Mouse (Mus musculus) kidney, postnatal 10 days (tissue): ENCODE results near the gene Fbxw8.

ENCODE experiments used
- DNase-seq: peaks from one replicate; pipeline ENCODE4 v3.0.0; 2021; ENCODE audit warnings: mixed read lengths

Fbxw8 gene

GRCm38 (mm10) chr5:118149711-118150110 is 5.6 kb downstream of the Fbxw8 start:
- no peak for DNase-seq

- peak; percentile 6 for DNase-seq
Measured at GRCm38 (mm10) chr5:118147264-118147663, 8.0 kb downstream of the Fbxw8 start.

DNA sequence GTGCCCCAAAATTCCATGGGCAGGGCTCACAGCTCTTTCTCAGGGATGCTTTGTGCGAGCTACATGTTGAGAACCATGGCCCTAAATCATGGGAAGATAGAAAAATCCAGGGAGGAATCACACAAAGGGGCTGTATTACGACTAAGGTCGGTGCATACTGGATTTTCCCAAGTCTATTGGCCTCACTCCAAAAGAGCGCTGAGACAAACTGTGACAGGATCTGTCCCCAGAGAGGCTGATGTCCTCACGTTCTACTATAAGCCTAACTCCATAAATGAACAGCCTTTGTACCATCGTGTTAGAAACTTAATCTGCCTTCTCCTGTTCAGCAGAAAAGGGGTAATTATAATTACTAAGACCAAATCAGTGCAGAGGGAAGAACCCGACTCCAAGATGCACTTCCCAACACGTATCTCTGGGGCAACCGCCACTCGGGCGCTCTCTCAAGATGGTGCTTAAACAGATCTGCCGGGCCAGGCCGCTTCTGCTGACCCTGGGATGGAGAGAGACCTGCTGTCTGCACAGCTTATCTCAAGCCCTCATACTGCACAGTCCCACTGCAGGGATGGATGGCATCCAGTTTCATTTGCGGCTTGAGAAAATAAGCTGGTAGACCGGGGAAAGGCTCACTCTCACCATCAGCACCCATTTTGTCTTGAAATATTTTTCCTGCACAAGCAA is 9.1 kb downstream of the Fbxw8 start:
- peak; percentile 16 for DNase-seq

GRCm38 (mm10) chr5:118145458-118145857 is 9.8 kb downstream of the Fbxw8 start:
- peak; percentile 5 for DNase-seq

DNA sequence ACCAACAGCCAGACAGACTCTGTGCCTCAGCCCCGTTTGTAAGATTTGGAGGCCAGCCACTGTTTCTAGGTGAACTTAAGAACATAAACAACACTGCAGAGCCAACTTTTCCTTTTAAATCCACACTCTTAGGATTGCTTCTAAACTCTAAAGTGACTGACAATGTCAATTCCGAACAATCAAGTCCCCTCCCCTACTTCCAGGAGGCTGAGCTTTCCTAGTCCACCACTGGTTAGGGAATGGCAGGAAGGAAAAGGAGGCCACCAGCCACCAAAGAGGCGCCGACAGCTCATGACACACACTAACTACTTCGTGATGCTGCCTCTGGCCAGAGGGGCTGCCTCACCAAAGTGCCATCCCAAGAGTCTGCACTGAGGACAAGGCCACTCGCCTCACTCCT is 10.5 kb downstream of the Fbxw8 start:
- peak; percentile 2 for DNase-seq

DNA sequence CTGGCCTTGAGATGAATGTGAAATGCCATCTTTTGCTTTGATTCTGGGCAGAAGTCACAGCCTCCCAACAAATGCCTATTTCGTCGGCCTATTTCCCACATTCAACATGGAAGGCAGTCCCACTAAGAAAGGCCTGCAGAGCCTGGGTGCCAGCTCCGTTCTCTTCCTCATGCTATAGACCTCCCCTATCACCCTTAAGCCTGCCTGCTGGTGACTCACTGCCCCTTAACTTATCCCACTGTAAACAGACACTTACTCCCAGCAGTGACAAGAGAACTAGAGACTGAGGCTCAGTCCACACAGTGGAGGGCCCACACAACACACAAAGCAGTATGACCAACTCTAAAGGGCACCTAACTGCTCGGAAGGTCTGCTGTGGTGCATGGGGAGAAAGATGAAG is 10.9 kb downstream of the Fbxw8 start:
- no peak for DNase-seq

DNA sequence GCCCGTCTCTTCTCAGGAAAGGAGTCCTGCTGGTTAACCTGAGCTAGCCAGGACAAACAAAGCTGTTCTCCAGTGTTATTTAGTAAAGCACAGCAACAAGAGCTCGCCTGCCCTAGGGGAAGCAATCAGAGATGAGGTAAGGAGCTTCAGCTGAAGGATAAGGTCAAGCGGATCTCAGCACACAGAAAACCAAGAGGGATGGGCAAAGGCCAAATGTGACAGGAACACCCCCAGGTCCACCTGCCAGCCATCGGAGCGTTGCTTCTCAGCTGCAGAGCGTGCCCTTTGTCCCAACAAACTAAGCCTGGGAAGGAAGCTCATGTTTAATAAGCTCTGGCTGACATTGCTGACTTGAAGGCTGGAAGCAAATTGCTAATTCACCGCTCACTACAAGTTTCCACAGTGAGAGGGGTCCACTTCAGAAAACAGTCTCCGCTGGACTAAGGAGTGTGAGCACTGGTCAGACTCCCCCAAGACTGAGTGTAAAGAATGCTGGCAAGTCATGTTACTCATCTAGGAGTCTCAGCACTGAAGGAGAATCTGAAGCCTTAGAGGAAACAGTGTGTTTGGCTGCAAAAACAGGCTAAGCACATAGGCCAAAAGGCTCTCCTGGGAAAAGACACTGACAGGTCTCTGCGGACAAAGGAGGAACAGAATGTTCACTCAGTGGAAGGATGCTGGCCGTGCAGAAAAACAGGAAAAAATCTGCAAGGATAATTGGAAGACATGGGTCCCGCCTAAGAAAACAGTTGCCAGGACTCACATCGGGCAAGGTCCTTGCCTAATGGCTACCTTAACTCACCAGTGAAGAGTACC is 11.8 kb downstream of the Fbxw8 start:
- DNase-seq: peak; percentile 52

- DNase-seq: no peak
Measured at GRCm38 (mm10) chr5:118142471-118142870, 12.8 kb downstream of the Fbxw8 start.

- DNase-seq: no peak
Measured at GRCm38 (mm10) chr5:118139630-118140029, 15.6 kb downstream of the Fbxw8 start.

- DNase-seq: no peak
Measured at GRCm38 (mm10) chr5:118136391-118136790, 18.9 kb downstream of the Fbxw8 start.

DNA sequence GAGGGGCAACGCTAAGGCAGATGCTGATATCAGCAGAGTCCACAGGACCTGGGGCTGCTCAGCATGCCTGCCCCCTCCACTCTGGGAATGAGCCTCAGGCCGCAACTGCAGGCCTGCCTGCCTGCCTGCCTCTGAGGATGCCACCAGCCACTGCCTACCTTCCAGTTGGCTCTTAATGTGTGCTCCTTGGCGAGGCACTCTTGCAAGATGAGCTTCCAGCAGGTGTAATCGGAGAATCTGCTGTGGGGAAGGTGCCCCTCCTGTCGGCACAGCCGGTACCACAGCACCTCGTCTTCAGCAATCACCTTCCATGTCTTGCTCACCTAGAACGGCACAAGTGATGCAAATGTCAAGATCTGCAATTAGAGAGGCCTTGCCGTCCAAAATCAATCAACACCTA is 26.6 kb downstream of the Fbxw8 start:
- no peak for DNase-seq

- DNase-seq: no peak
Measured at GRCm38 (mm10) chr5:118128208-118128607, 27.1 kb downstream of the Fbxw8 start.

DNA sequence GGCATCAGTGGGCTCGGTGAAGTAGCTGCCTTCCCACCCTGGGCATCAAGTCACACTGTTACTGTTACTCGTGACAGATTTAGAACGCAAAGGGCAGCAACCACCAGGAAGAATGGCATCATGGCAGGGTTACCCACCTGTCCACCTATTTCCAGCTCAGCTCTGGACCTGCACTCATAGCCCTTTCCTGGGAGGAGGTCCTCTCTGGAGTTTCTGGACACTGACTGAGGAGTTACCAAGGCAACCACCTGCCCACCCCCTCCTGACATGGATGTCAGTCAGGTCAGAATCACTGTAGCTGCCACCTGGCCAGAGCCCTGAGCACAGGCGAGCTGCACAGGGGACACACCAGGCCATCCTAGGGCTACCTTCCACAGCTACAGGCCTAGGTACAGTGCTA is 28.6 kb downstream of the Fbxw8 start:
- DNase-seq: no peak

DNA sequence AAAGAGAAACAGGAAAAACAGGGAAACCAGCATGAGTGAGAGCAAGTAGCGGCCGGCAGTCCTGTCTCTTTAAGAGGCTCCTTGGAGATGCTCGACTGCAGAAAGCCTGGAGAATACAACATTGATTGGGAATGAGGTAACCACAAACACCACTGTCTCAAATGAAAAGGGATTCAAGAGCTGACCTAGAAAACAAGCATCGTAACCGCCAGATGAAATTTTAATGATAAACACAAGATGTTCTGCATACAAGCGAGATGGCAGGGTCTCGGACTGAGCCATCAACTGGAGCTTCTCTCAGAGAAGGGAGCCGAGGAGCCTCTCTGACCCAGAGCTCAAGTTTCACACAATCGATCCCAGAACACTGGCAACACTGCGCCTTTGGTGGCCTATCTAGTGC is 32.2 kb downstream of the Fbxw8 start:
- DNase-seq: no peak

- no peak for DNase-seq
Measured at GRCm38 (mm10) chr5:118121928-118122327, 33.3 kb downstream of the Fbxw8 start.

- no peak for DNase-seq
Measured at GRCm38 (mm10) chr5:118120670-118121069, 34.6 kb downstream of the Fbxw8 start.

GRCm38 (mm10) chr5:118118922-118119321 is 36.3 kb downstream of the Fbxw8 start:
- DNase-seq: no peak

DNA sequence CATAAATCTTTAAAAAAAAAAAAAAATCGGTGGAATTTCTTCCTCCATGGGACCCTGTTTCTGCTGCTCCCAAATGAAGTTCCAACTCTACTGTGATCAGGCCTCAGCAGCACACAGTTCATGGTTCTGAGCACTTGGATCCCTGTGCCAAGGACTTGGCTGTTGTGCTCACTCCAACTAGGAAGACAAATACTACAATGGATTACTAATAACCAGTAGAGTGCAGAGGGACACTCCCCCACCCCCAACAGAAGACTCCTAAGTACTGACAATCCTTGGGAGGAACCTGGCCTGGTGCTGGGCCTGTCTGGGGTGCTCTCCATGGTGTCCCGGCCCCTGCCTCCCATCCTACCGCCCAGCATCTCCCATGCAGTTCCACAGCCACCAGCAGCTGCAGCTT is 36.9 kb downstream of the Fbxw8 start:
- DNase-seq: no peak

- no peak for DNase-seq
Measured at GRCm38 (mm10) chr5:118113617-118114016, 41.6 kb downstream of the Fbxw8 start.

DNA sequence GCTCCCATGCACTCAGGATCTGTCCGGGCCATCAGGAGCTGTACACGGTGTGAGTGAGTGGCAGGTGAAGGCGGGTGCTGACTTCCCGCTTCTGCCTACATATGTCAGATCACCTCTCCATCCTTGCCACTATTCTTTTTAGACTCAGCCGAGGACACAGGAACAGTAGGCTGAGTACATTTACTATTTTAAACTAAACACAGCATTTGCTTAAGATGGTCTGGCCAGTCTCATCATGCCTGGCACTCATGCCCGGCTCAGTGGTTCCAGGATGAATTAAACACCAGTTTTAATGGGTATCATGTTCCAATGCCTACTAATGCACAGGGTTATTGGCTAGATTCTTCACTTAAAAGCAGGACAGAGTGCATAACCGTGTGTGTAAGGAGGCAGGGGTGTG is 42.2 kb downstream of the Fbxw8 start:
- DNase-seq: no peak

DNA sequence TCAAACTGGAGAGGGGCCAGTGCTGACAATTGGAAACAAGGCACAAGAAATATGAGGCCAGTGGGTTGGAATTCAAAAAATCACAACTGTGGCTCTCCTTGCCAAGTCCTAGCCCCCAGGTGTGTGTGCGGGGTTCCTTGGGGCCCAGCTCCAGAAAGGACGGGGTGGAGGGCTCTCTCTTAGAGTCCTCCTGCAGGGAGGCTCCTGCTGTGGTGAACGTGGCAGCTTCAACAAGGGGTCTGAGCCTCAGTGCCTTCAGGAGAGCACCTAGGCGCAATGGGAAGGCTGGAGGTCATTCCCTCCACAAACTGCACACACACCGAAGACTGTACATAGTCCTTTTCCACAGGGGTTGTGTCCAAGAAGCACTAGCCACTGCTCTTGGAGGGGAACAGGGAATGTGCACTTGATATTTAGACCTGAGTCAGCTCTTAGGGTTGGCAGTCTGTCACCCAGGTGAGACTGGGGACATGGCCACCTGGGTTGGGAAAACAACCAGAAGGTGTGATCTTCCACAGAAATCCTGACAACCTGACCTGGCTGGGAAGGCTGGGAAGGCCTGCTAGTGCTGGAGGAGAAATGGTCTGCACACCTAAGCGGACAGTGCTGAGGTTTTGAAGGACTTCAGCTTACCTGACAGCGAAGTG is 46.3 kb downstream of the Fbxw8 start:
- DNase-seq: no peak

DNA sequence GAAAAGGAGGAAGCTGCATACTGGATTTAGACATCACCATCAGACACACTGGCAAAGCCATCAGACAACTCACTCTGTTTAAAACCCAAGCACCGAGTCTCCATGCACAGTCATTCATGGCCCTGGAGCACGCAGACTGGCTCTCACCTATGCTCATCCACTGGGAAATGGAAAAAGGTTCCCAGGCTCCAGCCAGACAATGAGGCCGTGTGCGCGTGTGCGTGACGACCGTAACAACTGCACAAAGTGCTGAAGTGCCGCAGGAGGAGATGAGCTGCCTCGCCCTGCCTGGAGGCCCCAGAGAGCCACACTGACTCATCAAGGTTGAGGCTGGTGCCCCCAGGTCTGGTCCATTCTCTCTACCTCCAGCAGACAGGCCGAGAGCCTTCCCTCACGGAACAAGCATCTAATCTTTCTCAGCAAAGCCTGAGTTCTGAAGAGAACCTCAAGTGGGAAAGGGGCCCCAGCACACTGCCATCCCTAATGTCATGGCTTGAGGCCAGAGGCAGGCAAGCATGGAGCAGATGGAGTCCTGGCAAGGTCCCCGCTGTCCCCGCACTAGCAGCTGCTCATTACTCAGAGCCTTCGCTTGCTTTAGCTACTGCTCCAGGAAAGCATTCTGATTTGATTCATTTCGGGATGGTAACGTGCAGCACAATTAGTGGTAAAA is 47.0 kb downstream of the Fbxw8 start:
- DNase-seq: no peak

DNA sequence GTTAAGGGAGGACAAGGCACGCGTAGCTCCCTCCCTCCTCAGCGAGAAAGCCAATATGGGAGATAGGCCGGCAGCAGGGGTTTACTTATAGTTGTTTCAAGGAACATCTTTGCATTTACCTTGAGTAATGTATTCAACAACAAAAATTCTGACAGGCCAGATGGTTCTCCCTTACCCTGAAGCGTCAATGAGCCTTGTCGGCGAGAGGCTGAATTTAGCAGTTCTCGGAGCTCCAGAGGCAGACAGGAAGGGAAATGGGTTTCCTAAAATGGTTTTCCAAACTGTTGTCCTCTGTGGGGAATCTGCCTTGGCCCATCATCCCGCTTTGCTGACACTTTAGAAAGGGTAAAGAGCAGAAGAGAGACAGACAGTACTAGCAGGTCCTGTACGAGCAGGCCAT is 48.6 kb downstream of the Fbxw8 start:
- DNase-seq: no peak
